Mouse (Mus musculus) MEL (cell line): ENCODE measurements around the gene Mansc1. TPM values are rescaled to one million over a fixed set of nuclear protein-coding genes. Genes with fewer than 3 reads are reported as not detected.

Experiments
- DNase-seq: peaks from one replicate; pipeline ENCODE4 v3.0.0; 2011; ENCODE audit warnings: low read depth, low spot score
- H3K27ac ChIP-seq: 2 replicates; pipeline ENCODE4 v1.5.1; 2012; ENCODE audit warnings: low read depth, mild to moderate bottlenecking, control low read depth, low read length, moderate library complexity; ENCODE audit not compliant: control insufficient read depth
- H3K27me3 ChIP-seq, 2 experiments: fragments of 150-350 bp in 1 of 2; sonication (generic) in 1 of 2; 2 replicates each; pipeline ENCODE4 v1.6.1; 2012; ENCODE audit warnings: low read length in 2 of 2, mild to moderate bottlenecking in 2 of 2, improper control_type of control experiment in 1 of 2, moderate library complexity in 1 of 2; ENCODE audit not compliant: insufficient read depth in 2 of 2, control insufficient read depth in 1 of 2
- H3K36me3 ChIP-seq, 2 experiments: 2 replicates each; pipeline ENCODE4 v1.6.1; 2012 to 2014; ENCODE audit warnings: low read length in 2 of 2, improper control_type of control experiment in 1 of 2, inconsistent platforms in 1 of 2, mild to moderate bottlenecking in 1 of 2; ENCODE audit not compliant: insufficient read depth in 2 of 2, control insufficient read depth in 1 of 2
- H3K4me1 ChIP-seq, 2 experiments: fragments of 150-350 bp in 1 of 2; sonication (generic) in 1 of 2; 2 replicates each; pipeline ENCODE4 v1.6.1; 2012; ENCODE audit warnings: low read length in 2 of 2, improper control_type of control experiment in 1 of 2, mild to moderate bottlenecking in 1 of 2; ENCODE audit not compliant: insufficient read depth in 2 of 2, control insufficient read depth in 1 of 2
- H3K4me3 ChIP-seq, 2 experiments: fragments of 150-350 bp in 1 of 2; sonication (generic) in 1 of 2; 2 replicates each; pipeline ENCODE4 v1.5.1; 2012; ENCODE audit warnings: low read depth in 2 of 2, low read length in 2 of 2, mild to moderate bottlenecking in 2 of 2, moderate library complexity in 2 of 2, control low read depth in 1 of 2, improper control_type of control experiment in 1 of 2; ENCODE audit not compliant: control insufficient read depth in 1 of 2, insufficient read depth in 1 of 2
- H3K79me2 ChIP-seq: 2 replicates; pipeline ENCODE4 v1.6.1; 2012; ENCODE audit warnings: mild to moderate bottlenecking, low read length, moderate library complexity; ENCODE audit not compliant: control insufficient read depth, poor library complexity, insufficient read depth
- H3K9ac ChIP-seq: 2 replicates; pipeline ENCODE4 v1.6.1; 2012; ENCODE audit warnings: low read depth, mild to moderate bottlenecking, control low read depth, low read length, moderate library complexity; ENCODE audit not compliant: control insufficient read depth, poor library complexity, severe bottlenecking
- H3K9me3 ChIP-seq: fragments of 150-350 bp; sonication (generic); replicated peaks from 2 replicates; pipeline ENCODE4 v1.6.1; 2012; ENCODE audit warnings: mild to moderate bottlenecking, low read length, improper control_type of control experiment, moderate library complexity; ENCODE audit not compliant: insufficient read depth
- BHLHE40 ChIP-seq: IDR thresholded peaks from 2 replicates; pipeline ENCODE4 v1.6.1; 2012; ENCODE audit warnings: low read depth, mild to moderate bottlenecking, inconsistent platforms, low read length, improper control_type of control experiment, borderline replicate concordance
- CHD1 ChIP-seq: IDR thresholded peaks from 2 replicates; pipeline ENCODE4 v1.6.1; 2012; ENCODE audit warnings: low read depth, mild to moderate bottlenecking, inconsistent platforms, low read length, improper control_type of control experiment
- ELF1 ChIP-seq: IDR thresholded peaks from 2 replicates; pipeline ENCODE4 v1.6.1; 2014; ENCODE audit warnings: low read depth, mild to moderate bottlenecking, inconsistent platforms, low read length, improper control_type of control experiment, moderate library complexity
- EP300 ChIP-seq, 2 experiments: IDR thresholded peaks; 2 replicates each; pipeline ENCODE4 v1.6.1; 2011; ENCODE audit warnings: improper control_type of control experiment in 2 of 2, low read length in 2 of 2, low read depth in 1 of 2, mild to moderate bottlenecking in 1 of 2
- HCFC1 ChIP-seq: IDR thresholded peaks from 2 replicates; pipeline ENCODE4 v1.6.1; 2012; ENCODE audit warnings: low read depth, mild to moderate bottlenecking, inconsistent platforms, low read length, improper control_type of control experiment, moderate library complexity
- JUND ChIP-seq: IDR thresholded peaks from 2 replicates; pipeline ENCODE4 v1.6.1; 2011; ENCODE audit warnings: low read depth, mild to moderate bottlenecking, improper control_type of control experiment, low read length
- KAT2A ChIP-seq: conservative IDR thresholded peaks from 2 replicates; pipeline ENCODE4 v1.6.1; 2012; ENCODE audit warnings: low read depth, low read length, improper control_type of control experiment, inconsistent platforms
- MAX ChIP-seq: IDR thresholded peaks from 2 replicates; pipeline ENCODE4 v1.6.1; 2011; ENCODE audit warnings: low read length, improper control_type of control experiment
- MEF2A ChIP-seq: IDR thresholded peaks from 2 replicates; pipeline ENCODE4 v1.6.1; 2014; ENCODE audit warnings: low read depth, mild to moderate bottlenecking, inconsistent platforms, low read length, improper control_type of control experiment; ENCODE audit not compliant: poor library complexity, insufficient replicate concordance, severe bottlenecking; ENCODE audit errors: extremely low read depth
- MXI1 ChIP-seq: IDR thresholded peaks from 2 replicates; pipeline ENCODE4 v1.6.1; 2011; ENCODE audit warnings: mild to moderate bottlenecking, low read depth, low read length, improper control_type of control experiment
- NELFE ChIP-seq: IDR thresholded peaks from 2 replicates; pipeline ENCODE4 v1.6.1; 2011; ENCODE audit warnings: low read depth, low read length, improper control_type of control experiment
- POLR2A ChIP-seq, 2 experiments: IDR thresholded peaks; 2 replicates each; pipeline ENCODE4 v1.6.1; 2011 to 2012; ENCODE audit warnings: low read length in 2 of 2, mild to moderate bottlenecking in 2 of 2, control low read depth in 1 of 2, improper control_type of control experiment in 1 of 2, low read depth in 1 of 2, moderate library complexity in 1 of 2; ENCODE audit not compliant: control insufficient read depth in 1 of 2, insufficient read depth in 1 of 2, poor library complexity in 1 of 2
- POLR2AphosphoS2 ChIP-seq: IDR thresholded peaks from 2 replicates; pipeline ENCODE4 v1.6.1; 2011; ENCODE audit warnings: low read length, improper control_type of control experiment
- TAL1 ChIP-seq: IDR thresholded peaks from 2 replicates; pipeline ENCODE4 v1.6.1; 2012; ENCODE audit warnings: mild to moderate bottlenecking, inconsistent platforms, low read length, moderate library complexity, mixed read lengths
- USF1 ChIP-seq: IDR thresholded peaks from 2 replicates; pipeline ENCODE4 v1.6.1; 2014; ENCODE audit warnings: low read depth, mild to moderate bottlenecking, inconsistent platforms, low read length, improper control_type of control experiment, moderate library complexity
- ZC3H11A ChIP-seq: IDR thresholded peaks from 2 replicates; pipeline ENCODE4 v1.6.1; 2012; ENCODE audit warnings: low read depth, mild to moderate bottlenecking, inconsistent platforms, low read length, improper control_type of control experiment
- ZMIZ1 ChIP-seq: IDR thresholded peaks from 2 replicates; pipeline ENCODE4 v1.6.1; 2012; ENCODE audit warnings: low read depth, mild to moderate bottlenecking, inconsistent platforms, low read length, improper control_type of control experiment, moderate library complexity
- ZNF384 ChIP-seq: IDR thresholded peaks from 2 replicates; pipeline ENCODE4 v1.6.1; 2012; ENCODE audit warnings: low read depth, mild to moderate bottlenecking, inconsistent platforms, low read length, improper control_type of control experiment
- polyA plus RNA-seq, 2 experiments: library from polyadenylated mRNA; stranded (reverse) in 1 of 2; unstranded in 1 of 2; fragments of >175 nt in 1 of 2; fragments of >200 nt in 1 of 2; gene quantifications; 2 replicates each; pipeline versions ENCODE4 v1.2.1 to v1.2.4; 2012; ENCODE audit warnings: low replicate concordance in 2 of 2, low read depth in 1 of 2; ENCODE audit not compliant: insufficient read length in 2 of 2, insufficient read depth in 1 of 2, missing spikeins in 1 of 2
- total RNA-seq: library from RNA; depleted of rRNA; stranded (reverse); fragments of 300-350 nt; gene quantifications from 2 replicates; pipeline ENCODE4 v1.2.3, GENCODE M21; 2012

The Mansc1 gene
- total and polyA plus RNA-seq, 3 experiments: not detected

GRCm38 (mm10) chr6:134594569-134595442, 37.5 kb downstream of the Mansc1 start:
- H3K9me3 ChIP-seq: no peaks in the 10 kb centered on the region
- no peak overlapping the region for H3K27ac ChIP-seq
- no peaks in the 10 kb centered on the region for H3K79me2 ChIP-seq
- no peaks in the 10 kb centered on the region for H3K27me3 ChIP-seq
- no peak overlapping the region for H3K4me3 ChIP-seq
- no peak for DNase-seq
- H3K9ac ChIP-seq: no peak overlapping the region
- TF ChIP-seq MEF2A (no peak), EP300 (IDR thresholded peaks at IDR 0.05; ENCODE audit: low read depth in 1 of 2, low read length in 2 of 2) (no peak), NELFE (no peak), MAX (no peak), BHLHE40 (no peak), POLR2AphosphoS2 (no peak)
- H3K36me3 ChIP-seq: no peaks in the 10 kb centered on the region
- no peaks in the 10 kb centered on the region for H3K4me1 ChIP-seq

GRCm38 (mm10) chr6:134591614-134592013, 40.7 kb downstream of the Mansc1 start:
- Histone ChIP-seq H3K36me3 (no peaks in the 10 kb centered on the region), H3K4me3 (no peak overlapping the region), H3K27ac (no peak overlapping the region), H3K79me2 (no peaks in the 10 kb centered on the region), H3K9ac (no peak overlapping the region), H3K4me1 (no peaks in the 10 kb centered on the region), H3K27me3 (peaks cover 4 to 10% of the 10 kb centered on the region in 2 experiments; a peak in 3 of 4 replicates), H3K9me3 (no peaks in the 10 kb centered on the region)
- peak; percentile 10 for DNase-seq
- no peak for TF ChIP-seq EP300 (IDR thresholded peaks at IDR 0.05; ENCODE audit: low read depth in 1 of 2, low read length in 2 of 2)
- no peak for TF ChIP-seq CHD1
- no peak for TF ChIP-seq ZNF384
- no peak for TF ChIP-seq ZMIZ1
- TF ChIP-seq USF1: no peak
- TF ChIP-seq KAT2A: no peak
- no peak for TF ChIP-seq MEF2A
- TF ChIP-seq HCFC1: no peak
- no peak for TF ChIP-seq MXI1
- no peak for TF ChIP-seq POLR2A (IDR thresholded peaks at IDR 0.05; ENCODE audit: control insufficient read depth in 1 of 2, insufficient read depth in 1 of 2, low read depth in 1 of 2, low read length in 2 of 2, poor library complexity in 1 of 2)
- TF ChIP-seq TAL1: no peak
- TF ChIP-seq JUND: no peak
- no peak for TF ChIP-seq NELFE
- no peak for TF ChIP-seq ZC3H11A
- no peak for TF ChIP-seq ELF1
